Mouse (Mus musculus): ENCODE measurements at regions not wholly inside any gene's neighbourhood (a gene's known extent, or its start where the extent isn't known, plus 50 kb on each side); places are given as distances from the start of the nearest gene placed in this dataset.

GRCm38 (mm10) chr11:110774128-110774527 is 193.7 kb upstream of the Kcnj16 start:
- no peak for TF ChIP-seq CTCF (IDR thresholded peaks at IDR 0.05; ENCODE audit: low read depth)
- TF ChIP-seq EP300 (optimal IDR thresholded peaks at IDR 0.05), result no peak
